Mouse (Mus musculus) CH12.LX (cell line): ENCODE measurements around the gene Homez.

Source experiments
- CTCF ChIP-seq, 2 experiments: IDR thresholded peaks in 1 of 2; conservative IDR thresholded peaks in 1 of 2; 2 replicates each; pipeline ENCODE4 v1.5.1; 2011 to 2012; ENCODE audit warnings: low read depth in 2 of 2, low read length in 2 of 2, improper control_type of control experiment in 1 of 2, inconsistent platforms in 1 of 2, mild to moderate bottlenecking in 1 of 2, moderate library complexity in 1 of 2
- ELF1 ChIP-seq: IDR thresholded peaks from 2 replicates; pipeline ENCODE4 v1.6.1; 2014; ENCODE audit warnings: low read depth, mild to moderate bottlenecking, inconsistent platforms, low read length, improper control_type of control experiment
- HCFC1 ChIP-seq: IDR thresholded peaks from 2 replicates; pipeline ENCODE4 v1.6.1; 2012; ENCODE audit warnings: low read depth, mild to moderate bottlenecking, inconsistent platforms, low read length, improper control_type of control experiment
- SMC3 ChIP-seq: IDR thresholded peaks from 2 replicates; pipeline ENCODE4 v1.6.1; 2011; ENCODE audit warnings: low read depth, low read length, improper control_type of control experiment
- ZNF384 ChIP-seq: IDR thresholded peaks from 2 replicates; pipeline ENCODE4 v1.6.1; 2012; ENCODE audit warnings: low read depth, low read length, improper control_type of control experiment, inconsistent platforms

DNA sequence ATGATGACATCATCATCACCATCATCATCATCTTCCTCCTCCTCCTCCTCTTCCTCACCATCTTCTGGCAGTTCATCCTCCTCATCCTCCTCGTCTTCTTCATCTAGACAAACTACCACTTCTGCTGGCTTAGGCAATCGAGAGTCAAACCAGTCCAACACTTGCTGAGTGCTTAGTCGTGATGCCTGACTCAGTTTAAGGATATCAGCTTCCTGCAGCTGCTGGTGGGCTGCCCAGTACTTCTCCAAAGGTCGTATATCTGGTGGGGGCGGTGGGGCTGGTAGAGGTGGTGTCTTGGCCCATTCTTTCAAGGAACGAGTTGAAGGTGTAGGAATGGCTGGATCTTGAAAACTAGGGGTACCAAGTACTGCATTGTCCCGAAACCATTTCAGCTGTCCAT, 14.1 kb downstream of the Homez start:
- TF ChIP-seq SMC3 (no peak), ELF1 (no peak), HCFC1 (no peak), CTCF (conservative IDR thresholded peaks at IDR 0.05 in 1 of 2, IDR thresholded peaks at IDR 0.05 in 1 of 2; ENCODE audit: low read depth in 2 of 2, low read length in 2 of 2) (no peak), ZNF384 (no peak)
